Mouse (Mus musculus): ENCODE results near the gene Exph5. TPM values are rescaled to one million over a fixed set of nuclear protein-coding genes. Genes with fewer than 3 reads are reported as not detected.

The Exph5 gene
- polyA plus RNA-seq, 1 experiment from 2014 or later: 0.36 TPM

DNA sequence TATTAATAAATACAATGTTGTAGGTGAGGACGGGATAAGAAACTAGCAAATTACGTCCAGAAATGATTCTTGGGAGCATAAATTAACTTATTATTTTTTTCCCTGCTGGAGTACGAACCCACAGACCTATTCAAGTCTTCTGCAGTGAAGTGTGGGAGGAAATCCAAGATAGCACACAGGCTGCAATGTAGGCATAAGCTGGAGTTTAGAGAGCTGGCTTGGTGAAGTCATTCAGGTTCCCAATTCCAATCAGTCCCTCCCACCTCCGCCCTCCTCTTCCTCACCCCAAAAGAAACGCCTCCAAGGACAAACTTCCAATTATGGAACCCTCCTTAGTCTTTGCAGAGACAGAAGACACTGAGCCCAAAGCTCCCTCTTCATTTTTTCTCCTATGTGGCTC lies 945 bp downstream of the Exph5 start:
- Histone ChIP-seq H3K4me3 (ENCODE audit: low read depth, low read length) (no peak overlapping the region), H3K4me2 (ENCODE audit: low read depth, low read length) (no peak overlapping the region), H3K9ac (replicated peaks) (no peak overlapping the region), H3K27me3 (ENCODE audit: insufficient read depth, low read length) (no peaks in the 10 kb centered on the region), H3K36me3 (replicated peaks; ENCODE audit: insufficient read depth, low read length) (no peaks in the 10 kb centered on the region), H3K27ac (ENCODE audit: low read depth) (no peak overlapping the region), H3K9me3 (ENCODE audit: low read length) (no peaks in the 10 kb centered on the region), H3K4me1 (ENCODE audit: insufficient read depth) (peaks cover 8% of the 10 kb centered on the region; the same call in 1 of the 2 replicates)
- TF ChIP-seq CTCF (IDR thresholded peaks at IDR 0.05; ENCODE audit: low read depth): no peak
- no peak for TF ChIP-seq EP300 (IDR thresholded peaks at IDR 0.05; ENCODE audit: low read depth)
- DNase-seq: no peak
- ATAC-seq: no peak
- 59% methylated on average over 5 of the region's 5 CpGs for WGBS (ENCODE audit: insufficient replicate concordance)

DNA sequence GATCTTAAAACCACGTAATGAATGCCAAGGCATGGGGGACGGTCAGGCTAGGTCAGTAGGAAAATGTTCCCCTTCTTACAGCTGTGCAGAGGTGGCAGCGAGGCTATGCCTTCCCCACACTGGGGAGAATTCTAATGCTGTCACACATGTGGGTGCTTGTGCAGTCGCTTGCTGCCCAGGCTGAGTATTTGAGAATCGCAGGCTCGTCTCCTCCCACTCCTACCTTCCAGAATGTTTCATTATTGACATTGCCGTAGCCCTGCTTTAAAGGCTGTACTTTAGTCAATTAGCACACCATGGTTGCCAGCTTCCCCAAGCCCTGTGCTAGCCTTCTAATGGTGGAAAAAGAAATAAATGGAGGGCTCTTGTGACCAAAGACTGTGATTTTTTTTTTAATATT lies 6.4 kb downstream of the Exph5 start:
- Histone ChIP-seq H3K9ac (replicated peaks) (no peak overlapping the region), H3K36me3 (replicated peaks; ENCODE audit: insufficient read depth, low read length) (no peaks in the 10 kb centered on the region), H3K4me3 (ENCODE audit: low read depth, low read length) (no peak overlapping the region), H3K4me2 (ENCODE audit: low read depth, low read length) (no peak overlapping the region), H3K27ac (ENCODE audit: low read depth) (no peak overlapping the region), H3K9me3 (ENCODE audit: low read length) (no peaks in the 10 kb centered on the region), H3K4me1 (ENCODE audit: insufficient read depth) (no peaks in the 10 kb centered on the region), H3K27me3 (ENCODE audit: insufficient read depth, low read length) (no peaks in the 10 kb centered on the region)
- no peak for ATAC-seq
- 54% methylated on average over 7 of the region's 7 CpGs for WGBS (ENCODE audit: insufficient replicate concordance)
- TF ChIP-seq EP300 (IDR thresholded peaks at IDR 0.05; ENCODE audit: low read depth) (no peak), CTCF (IDR thresholded peaks at IDR 0.05; ENCODE audit: low read depth) (no peak)
- DNase-seq: no peak

DNA sequence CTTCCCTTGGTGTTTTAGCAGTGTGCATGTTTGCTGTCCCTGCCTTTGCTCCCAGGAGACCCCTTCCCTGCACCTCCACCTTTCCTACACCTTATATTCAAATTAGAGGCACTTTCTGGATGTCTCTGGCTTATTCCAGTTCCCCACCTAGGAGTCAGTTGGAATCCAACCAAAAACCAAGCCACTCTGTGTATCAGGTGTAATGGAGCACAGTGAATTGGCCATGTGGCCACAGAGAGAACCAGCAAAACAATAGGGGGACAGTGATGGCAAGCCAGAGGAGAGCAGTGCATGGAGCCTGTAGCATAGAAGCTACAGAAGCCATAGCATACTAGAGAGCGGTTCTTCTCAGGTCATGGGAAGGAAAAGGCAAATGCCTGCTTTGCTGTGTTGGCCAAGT lies 11.5 kb downstream of the Exph5 start:
- TF ChIP-seq EP300 (IDR thresholded peaks at IDR 0.05; ENCODE audit: low read depth): no peak
- no peak for TF ChIP-seq CTCF (IDR thresholded peaks at IDR 0.05; ENCODE audit: low read depth)
- no peaks in the 10 kb centered on the region for H3K4me1 ChIP-seq (ENCODE audit: insufficient read depth)
- no peaks in the 10 kb centered on the region for H3K36me3 ChIP-seq (replicated peaks; ENCODE audit: insufficient read depth, low read length)
- ATAC-seq (no peak), DNase-seq (no peak)
- H3K9me3 ChIP-seq (ENCODE audit: low read length): no peaks in the 10 kb centered on the region
- H3K9ac ChIP-seq (replicated peaks): no peak overlapping the region
- H3K27ac ChIP-seq (ENCODE audit: low read depth): no peak overlapping the region
- no peak overlapping the region for H3K4me2 ChIP-seq (ENCODE audit: low read depth, low read length)
- 81% methylated on average over 1 of the region's 1 CpGs for WGBS (ENCODE audit: insufficient replicate concordance)
- no peak overlapping the region for H3K4me3 ChIP-seq (ENCODE audit: low read depth, low read length)
- no peaks in the 10 kb centered on the region for H3K27me3 ChIP-seq (ENCODE audit: insufficient read depth, low read length)

DNA sequence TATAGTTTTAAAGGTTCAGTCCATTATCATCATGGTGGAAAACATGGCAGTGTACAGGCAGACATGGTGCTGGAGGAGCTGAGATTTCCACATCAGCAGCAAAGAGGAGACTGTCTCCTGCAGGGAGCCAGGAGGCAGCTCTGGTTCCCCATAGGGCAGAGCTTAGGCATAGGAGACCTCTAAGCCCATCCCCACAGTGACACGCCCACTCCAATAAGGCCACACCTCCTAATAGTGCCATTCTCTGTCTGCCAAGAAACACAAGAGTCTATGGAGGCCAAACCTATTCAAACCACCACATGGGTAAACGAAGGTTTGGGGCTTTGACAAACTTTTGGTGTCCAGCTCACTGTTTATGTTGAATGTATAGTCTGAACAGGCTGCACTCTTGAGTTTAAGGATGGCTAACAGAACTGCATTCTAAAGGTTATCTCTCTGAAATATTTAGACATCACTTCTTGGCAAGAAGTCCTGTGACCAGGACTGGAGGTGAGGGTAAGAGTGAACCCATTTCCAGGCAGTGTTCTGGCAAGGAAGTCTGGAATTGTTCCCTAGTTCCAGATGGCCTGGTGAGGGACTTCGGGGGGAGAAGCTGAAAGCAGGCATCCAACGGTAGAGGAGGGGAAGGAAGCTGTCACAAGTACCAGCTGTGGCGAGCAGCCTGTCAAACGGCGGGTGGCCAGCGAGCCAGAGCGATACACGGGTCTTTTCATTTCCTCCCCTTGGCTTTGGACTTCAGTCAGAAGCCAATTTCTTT lies 19.6 kb downstream of the Exph5 start:
- Histone ChIP-seq H3K9me3 (ENCODE audit: low read length) (no peaks in the 10 kb centered on the region), H3K9ac (replicated peaks) (no peak overlapping the region), H3K4me2 (ENCODE audit: low read depth, low read length) (no peak overlapping the region), H3K27ac (ENCODE audit: low read depth) (no peak overlapping the region), H3K4me1 (ENCODE audit: insufficient read depth) (no peaks in the 10 kb centered on the region), H3K27me3 (ENCODE audit: insufficient read depth, low read length) (no peaks in the 10 kb centered on the region), H3K4me3 (ENCODE audit: low read depth, low read length) (no peak overlapping the region), H3K36me3 (replicated peaks; ENCODE audit: insufficient read depth, low read length) (no peaks in the 10 kb centered on the region)
- TF ChIP-seq CTCF (IDR thresholded peaks at IDR 0.05; ENCODE audit: low read depth) (no peak), EP300 (IDR thresholded peaks at IDR 0.05; ENCODE audit: low read depth) (no peak)
- no peak for ATAC-seq
- 29% methylated on average over 10 of the region's 10 CpGs for WGBS (ENCODE audit: insufficient replicate concordance)
- no peak for DNase-seq

DNA sequence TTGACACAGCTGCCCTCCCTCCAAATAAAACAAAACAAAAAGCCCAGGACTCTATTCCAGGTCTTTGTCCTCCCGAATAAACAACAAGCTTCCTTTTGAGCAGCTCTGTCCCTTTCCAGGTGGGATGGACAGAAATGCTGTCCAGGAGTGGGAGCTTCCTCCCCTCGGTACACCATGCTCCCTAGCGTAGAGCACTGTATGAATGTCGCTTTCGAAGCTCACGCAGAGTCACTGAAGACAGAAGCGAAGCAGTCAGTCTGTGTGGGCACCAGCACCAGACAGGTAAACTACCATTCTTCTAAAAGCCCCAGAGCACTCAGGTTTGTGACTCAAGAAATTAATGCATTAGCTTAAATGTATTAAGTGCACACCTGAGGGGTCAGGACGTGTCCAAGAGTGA lies 20.2 kb downstream of the Exph5 start:
- Histone ChIP-seq H3K9ac (replicated peaks) (no peak overlapping the region), H3K27ac (ENCODE audit: low read depth) (no peak overlapping the region), H3K4me1 (ENCODE audit: insufficient read depth) (no peaks in the 10 kb centered on the region), H3K4me3 (ENCODE audit: low read depth, low read length) (no peak overlapping the region), H3K36me3 (replicated peaks; ENCODE audit: insufficient read depth, low read length) (no peaks in the 10 kb centered on the region), H3K27me3 (ENCODE audit: insufficient read depth, low read length) (no peaks in the 10 kb centered on the region), H3K4me2 (ENCODE audit: low read depth, low read length) (no peak overlapping the region), H3K9me3 (ENCODE audit: low read length) (no peaks in the 10 kb centered on the region)
- no peak for TF ChIP-seq EP300 (IDR thresholded peaks at IDR 0.05; ENCODE audit: low read depth)
- no peak for TF ChIP-seq CTCF (IDR thresholded peaks at IDR 0.05; ENCODE audit: low read depth)
- WGBS (ENCODE audit: insufficient replicate concordance): 76% methylated on average over 8 of the region's 8 CpGs
- DNase-seq (no peak), ATAC-seq (no peak)

DNA sequence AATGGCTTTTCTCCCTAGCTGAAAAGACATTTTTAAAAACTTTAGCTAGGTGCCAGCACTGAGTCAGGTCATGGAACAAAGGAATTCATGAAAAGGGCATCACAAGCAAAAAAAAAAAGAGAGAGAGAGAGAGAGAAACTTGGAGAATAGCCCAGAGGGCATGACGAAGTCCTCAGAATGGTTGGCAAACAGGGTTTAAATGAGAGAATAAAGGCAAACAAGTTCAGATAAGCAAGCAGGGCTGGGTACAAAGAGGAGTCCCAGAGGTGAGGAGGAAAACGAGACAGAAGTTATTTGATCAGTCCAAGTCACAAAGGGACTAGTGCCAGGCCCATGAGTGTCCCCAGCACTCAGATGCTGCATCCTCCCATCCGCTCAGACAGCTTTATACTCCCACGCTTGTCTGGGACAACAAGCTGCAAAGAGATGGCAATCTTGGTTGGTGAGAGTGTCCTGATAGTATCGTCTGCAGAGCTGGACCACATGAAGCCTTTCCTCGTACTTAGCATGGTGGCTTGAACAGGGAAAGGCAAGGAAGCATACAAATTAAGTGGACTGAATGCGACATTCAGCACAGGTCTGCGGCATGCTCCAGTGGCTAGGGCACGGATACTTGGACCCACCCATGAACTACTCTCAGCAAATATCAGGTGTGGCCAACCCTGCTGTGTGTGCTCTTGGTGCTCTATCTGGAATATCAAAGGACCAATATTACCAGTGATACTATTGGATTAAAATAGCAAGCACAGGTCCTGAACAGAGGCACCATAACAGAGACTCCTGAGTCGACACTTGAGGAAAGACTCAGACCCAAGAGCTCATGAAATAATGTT lies 22.2 kb downstream of the Exph5 start:
- Histone ChIP-seq H3K9me3 (ENCODE audit: low read length) (no peaks in the 10 kb centered on the region), H3K9ac (replicated peaks) (no peak overlapping the region), H3K27me3 (ENCODE audit: insufficient read depth, low read length) (no peaks in the 10 kb centered on the region), H3K36me3 (replicated peaks; ENCODE audit: insufficient read depth, low read length) (no peaks in the 10 kb centered on the region), H3K4me2 (ENCODE audit: low read depth, low read length) (no peak overlapping the region), H3K4me1 (ENCODE audit: insufficient read depth) (no peaks in the 10 kb centered on the region), H3K27ac (ENCODE audit: low read depth) (no peak overlapping the region), H3K4me3 (ENCODE audit: low read depth, low read length) (no peak overlapping the region)
- no peak for DNase-seq
- TF ChIP-seq CTCF (IDR thresholded peaks at IDR 0.05; ENCODE audit: low read depth) (0 out of 2 replicates have a peak, but pooled peaks have one; percentile 15), EP300 (IDR thresholded peaks at IDR 0.05; ENCODE audit: low read depth) (no peak)
- no peak for ATAC-seq
- 69% methylated on average over 10 of the region's 10 CpGs for WGBS (ENCODE audit: insufficient replicate concordance)
